Mouse (Mus musculus): ENCODE results near the gene Chpt1.
A peak's percentile ranks its signal among the peaks of the same experiment; 100 is the strongest.

- no peak for TF ChIP-seq MAFK (IDR thresholded peaks at IDR 0.05; ENCODE audit: insufficient read depth, low read depth, low read length)
- TF ChIP-seq ZNF384 (IDR thresholded peaks at IDR 0.05; ENCODE audit: low read depth, low read length) = no peak
- TF ChIP-seq ZC3H11A (IDR thresholded peaks at IDR 0.05; ENCODE audit: borderline replicate concordance, low read depth, low read length) = no peak
- peak; percentile 30; the same call in 1 of the 2 replicates for TF ChIP-seq HCFC1 (IDR thresholded peaks at IDR 0.05; ENCODE audit: borderline replicate concordance, insufficient read depth, low read length)
These were observed 43.6 kb downstream of the Chpt1 start for GRCm38 (mm10) chr10:88460122-88460820.
